Mouse (Mus musculus) erythroid progenitor cell, adult 5-6 weeks (primary cell): Measurements from ENCODE around the gene Polr2j. TPM values are rescaled to one million over a fixed set of nuclear protein-coding genes. Genes with fewer than 3 reads are reported as not detected.
"Not testable (repeated sequence)": the region's sequence is repeated elsewhere in the genome, so short reads cannot be mapped to it uniquely, and the experiment has no call there.

Experiments used
- ATAC-seq: replicated peaks from 2 replicates; pipeline ENCODE4 v1.8.0; 2016; ENCODE audit warnings: moderate number of reproducible peaks, mild to moderate bottlenecking, moderate TSS enrichment, inconsistent platforms; ENCODE audit not compliant: poor library complexity, low FRiP score, severe bottlenecking
- total RNA-seq, 2 experiments: library from RNA; stranded (forward) in 1 of 2; stranded (reverse) in 1 of 2; fragments of 150-400 nt in 1 of 2; fragments of 186-747, 209-891 nt in 1 of 2; gene quantifications; 2 replicates each; pipeline versions ENCODE4 v1.2.3 to v1.2.4; 2015 to 2017; ENCODE audit warnings: low replicate concordance in 2 of 2

Gene Polr2j
- total RNA-seq, 2 experiments from 2014 or later: 34.4 to 45.4 TPM

GRCm38 (mm10) chr5:136155399-136155798 is 39.0 kb downstream of the Polr2j start:
- no peak for ATAC-seq

GRCm38 (mm10) chr5:136160084-136160483 is 43.7 kb downstream of the Polr2j start:
- ATAC-seq: not testable (repeated sequence)

- no peak for ATAC-seq
Observed at GRCm38 (mm10) chr5:136163807-136164474, 47.5 kb downstream of the Polr2j start.

DNA sequence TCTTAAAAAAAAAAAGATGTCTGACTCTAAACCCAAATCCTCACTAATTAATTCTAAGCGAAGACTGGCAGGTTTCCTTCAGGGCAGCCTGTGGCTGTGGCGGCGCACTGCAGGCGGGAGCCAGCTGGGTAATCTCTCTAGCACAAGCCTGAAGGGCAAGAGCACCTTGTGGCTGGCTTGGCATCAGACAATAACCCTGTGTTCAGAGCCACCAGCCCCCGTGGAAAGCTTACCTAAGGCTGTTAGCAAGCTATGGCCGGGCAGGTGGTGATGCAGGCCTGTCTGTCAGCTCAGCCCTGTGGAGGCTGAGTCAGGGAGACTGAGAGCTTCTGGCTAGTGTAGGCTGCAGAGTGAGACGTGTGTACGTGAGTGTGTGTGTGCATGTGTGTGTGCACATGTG is 48.8 kb downstream of the Polr2j start:
- no peak for ATAC-seq

GRCm38 (mm10) chr5:136167296-136167695 is 50.9 kb downstream of the Polr2j start:
- no peak for ATAC-seq

DNA sequence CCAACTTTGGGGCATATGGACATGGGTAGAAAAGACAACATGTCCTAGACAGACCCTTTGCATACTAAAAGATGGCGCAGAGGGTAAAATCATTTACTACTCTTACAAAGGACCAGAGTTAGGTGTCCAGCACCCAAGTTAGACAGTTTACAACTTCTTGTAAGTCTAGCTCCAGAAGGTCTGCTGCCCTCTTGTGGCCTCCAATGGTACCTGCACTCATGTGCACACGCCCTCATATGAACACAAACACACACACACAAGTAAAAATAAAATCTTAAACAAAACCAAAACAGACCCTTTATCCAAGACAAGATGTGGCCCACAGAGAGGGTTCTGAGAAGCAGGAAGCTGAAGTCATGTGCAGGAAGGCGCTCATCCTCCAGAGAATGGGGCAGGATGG is 51.6 kb downstream of the Polr2j start:
- no peak for ATAC-seq

GRCm38 (mm10) chr5:136169626-136170511 is 53.4 kb downstream of the Polr2j start:
- ATAC-seq: no peak

DNA sequence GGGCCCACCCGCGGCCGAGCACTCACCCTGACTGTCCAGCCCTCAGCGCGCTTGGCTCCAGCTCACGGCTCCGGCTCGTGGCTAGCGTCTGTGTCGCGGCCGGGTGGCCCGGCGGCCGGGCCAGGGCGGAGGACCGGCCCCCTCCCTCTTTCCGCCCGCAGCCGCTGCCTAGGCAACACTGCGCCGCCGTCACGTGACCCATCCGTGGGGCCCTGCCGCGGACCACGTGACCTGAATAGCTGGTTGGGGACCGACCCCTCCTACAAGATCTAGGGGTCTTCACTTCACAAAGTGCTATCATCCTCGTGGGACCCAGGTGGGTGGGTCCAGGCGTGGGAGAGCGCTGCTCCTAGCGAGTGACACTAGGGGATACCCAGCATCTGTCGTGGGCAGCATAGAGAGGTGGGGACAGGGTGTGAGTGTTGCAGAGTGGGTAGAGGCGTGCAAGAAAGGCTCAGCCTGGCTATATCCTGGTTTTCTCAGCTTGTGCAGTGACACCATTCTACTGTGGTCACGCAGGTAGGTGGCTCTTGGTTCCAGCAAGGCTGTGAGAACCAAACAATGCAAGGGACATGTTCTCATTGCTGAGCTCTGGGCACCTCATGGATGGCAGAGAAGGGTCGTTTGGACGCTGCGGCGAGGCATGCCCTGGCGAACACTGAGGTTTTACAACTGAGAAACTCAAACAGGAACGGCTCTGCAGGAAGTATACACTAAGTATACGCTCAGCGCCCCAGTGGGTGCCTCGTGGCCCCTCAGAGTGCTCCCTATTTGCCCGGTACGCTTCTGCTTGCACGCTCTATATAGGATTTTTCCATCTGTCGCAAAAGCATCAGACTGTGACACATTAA is 54.3 kb downstream of the Polr2j start, which contains the start of gene Orai2:
TSS of gene Orai2 (minus strand) at position 202 of the 851 bp plus-strand sequence.
- peak; percentile 53 for ATAC-seq

- ATAC-seq: no peak
Observed at GRCm38 (mm10) chr5:136171363-136172341, 55.2 kb downstream of the Polr2j start.

Other genes with a start within 250 kb of the Polr2j start
- not detected in 2 replicates for gene Hspb1, start 228.7 kb upstream of the Polr2j start, total RNA-seq (2015; ENCODE audit: low replicate concordance)
- gene Hspb1, start 228.7 kb upstream of the Polr2j start, total RNA-seq (2017; ENCODE audit: low replicate concordance): not detected in 2 replicates
- gene Ywhag, start 182.0 kb upstream of the Polr2j start, total RNA-seq (2015; ENCODE audit: low replicate concordance): 30.3 and 35.2 TPM in 2 replicates
- gene Ywhag, start 182.0 kb upstream of the Polr2j start, total RNA-seq (2017; ENCODE audit: low replicate concordance): 11.6 and 12.2 TPM in 2 replicates
- not detected in 2 replicates for gene Ssc4d, start 142.1 kb upstream of the Polr2j start, total RNA-seq (2015; ENCODE audit: low replicate concordance)
- gene Ssc4d, start 142.1 kb upstream of the Polr2j start, total RNA-seq (2017; ENCODE audit: low replicate concordance): not detected in 2 replicates
- gene Zp3, start 136.5 kb upstream of the Polr2j start, total RNA-seq (2015; ENCODE audit: low replicate concordance): not detected in 2 replicates
- gene Zp3, start 136.5 kb upstream of the Polr2j start, total RNA-seq (2017; ENCODE audit: low replicate concordance): not detected in 2 replicates
- gene Dtx2, start 121.8 kb upstream of the Polr2j start, total RNA-seq (2015; ENCODE audit: low replicate concordance): 1.8 and 3.8 TPM in 2 replicates
- gene Dtx2, start 121.8 kb upstream of the Polr2j start, total RNA-seq (2017; ENCODE audit: low replicate concordance): 0.13 and 2.3 TPM in 2 replicates
- gene Upk3b, start 78.1 kb upstream of the Polr2j start, total RNA-seq (2015; ENCODE audit: low replicate concordance): not detected in 2 replicates
- gene Upk3b, start 78.1 kb upstream of the Polr2j start, total RNA-seq (2017; ENCODE audit: low replicate concordance): not detected in 2 replicates
- gene Upk3bl, start 62.1 kb upstream of the Polr2j start, total RNA-seq (2015; ENCODE audit: low replicate concordance): not detected in 2 replicates
- not detected in 2 replicates for gene Upk3bl, start 62.1 kb upstream of the Polr2j start, total RNA-seq (2017; ENCODE audit: low replicate concordance)
- 2.5 and 10.5 TPM in 2 replicates for gene Rasa4, start 32.7 kb upstream of the Polr2j start, total RNA-seq (2015; ENCODE audit: low replicate concordance)
- 0.83 and 2.8 TPM in 2 replicates for gene Rasa4, start 32.7 kb upstream of the Polr2j start, total RNA-seq (2017; ENCODE audit: low replicate concordance)
- gene Lrwd1, start 19.4 kb downstream of the Polr2j start, total RNA-seq (2015; ENCODE audit: low replicate concordance): 24.1 and 31.9 TPM in 2 replicates
- gene Lrwd1, start 19.4 kb downstream of the Polr2j start, total RNA-seq (2017; ENCODE audit: low replicate concordance): 42.2 and 51.7 TPM in 2 replicates
- gene Alkbh4, start 19.5 kb downstream of the Polr2j start, total RNA-seq (2015; ENCODE audit: low replicate concordance): 18.0 and 22.6 TPM in 2 replicates
- 10.3 and 13.4 TPM in 2 replicates for gene Alkbh4, start 19.5 kb downstream of the Polr2j start, total RNA-seq (2017; ENCODE audit: low replicate concordance)
- 7.5 and 7.6 TPM in 2 replicates for gene Orai2, start 54.1 kb downstream of the Polr2j start, total RNA-seq (2015; ENCODE audit: low replicate concordance)
- gene Orai2, start 54.1 kb downstream of the Polr2j start, total RNA-seq (2017; ENCODE audit: low replicate concordance): 2.9 and 5.8 TPM in 2 replicates
- gene Prkrip1, start 82.3 kb downstream of the Polr2j start, total RNA-seq (2015; ENCODE audit: low replicate concordance): 1.8 and 2.5 TPM in 2 replicates
- 23.2 and 25.9 TPM in 2 replicates for gene Prkrip1, start 82.3 kb downstream of the Polr2j start, total RNA-seq (2017; ENCODE audit: low replicate concordance)
- gene Sh2b2, start 129.9 kb downstream of the Polr2j start, total RNA-seq (2015; ENCODE audit: low replicate concordance): 4.0 and 7.5 TPM in 2 replicates
- 0.13 and 2.3 TPM in 2 replicates for gene Sh2b2, start 129.9 kb downstream of the Polr2j start, total RNA-seq (2017; ENCODE audit: low replicate concordance)